ENCODE assay signal across 23 mouse cellular contexts in genomic region chr17:66481295-66481694, GRCm38 (mm10). TPM values are rescaled to one million over a fixed set of nuclear protein-coding genes. Genes with fewer than 3 reads are reported as not detected.
DNase-seq lines count a peak whose midpoint lies in the region; ATAC-seq and TF ChIP-seq lines count a peak whose summit lies in the region.
"Had no signal": no experiment of that assay in that cellular context is flagged by ENCODE, and none has a peak within 500 bp of the region (broad histone marks: within the 10 kb centered on the region; RNA-seq: fewer than 3 reads in every experiment).

No protein-coding gene starts in this region.

- H3K9me3 ChIP-seq in hindbrain, embryonic 10.5 days: no peaks in the 10 kb centered on the region
- no peaks in the 10 kb centered on the region for H3K9me3 ChIP-seq in hindbrain, postnatal 0 days (ENCODE audit: low read length)
- peaks cover 12% of the 10 kb centered on the region for H3K9me3 ChIP-seq in ES-Bruce4 (replicated peaks; ENCODE audit: control insufficient read depth, insufficient read depth, low read length, poor library complexity, severe bottlenecking)
- H3K9me3 ChIP-seq in midbrain, embryonic 13.5 days: no peaks in the 10 kb centered on the region
- H3K9me3 ChIP-seq: embryonic facial prominence, embryonic 12.5 days; limb, embryonic 15.5 days had no signal

- H3K27ac ChIP-seq in hindbrain, embryonic 10.5 days: peak overlapping the region; percentile 95
- no peak overlapping the region for H3K27ac ChIP-seq in hindbrain, postnatal 0 days
- H3K27ac ChIP-seq in ES-Bruce4 (ENCODE audit: insufficient read depth, low read length): peak overlapping the region; percentile 100
- H3K27ac ChIP-seq in midbrain, embryonic 13.5 days: peak overlapping the region; percentile 93
- H3K27ac ChIP-seq: embryonic facial prominence, embryonic 12.5 days; left cerebral cortex, adult 2 months; limb, embryonic 15.5 days; liver, embryonic 14.5 days had no signal

- TF ChIP-seq CTCF in hindbrain, postnatal 0 days (IDR thresholded peaks at IDR 0.05; ENCODE audit: low read depth): no peak
- no peak for TF ChIP-seq CTCF in ES-Bruce4 (IDR thresholded peaks at IDR 0.05; ENCODE audit: low read depth, low read length)

- 0 out of 2 replicates have a peak, but pooled peaks have one; percentile 8 for TF ChIP-seq EP300 in ES-Bruce4 (IDR thresholded peaks at IDR 0.05; ENCODE audit: insufficient read depth, low read depth, low read length)

- H3K27me3 ChIP-seq in hindbrain, embryonic 10.5 days (ENCODE audit: insufficient read depth, poor library complexity, severe bottlenecking): peaks cover 15% of the 10 kb centered on the region; the same call in 1 of the 2 replicates
- no peaks in the 10 kb centered on the region; the same call in 1 of the 2 replicates for H3K27me3 ChIP-seq in hindbrain, postnatal 0 days (ENCODE audit: insufficient read depth, low read length)
- no peaks in the 10 kb centered on the region for H3K27me3 ChIP-seq in ES-Bruce4 (ENCODE audit: control insufficient read depth, insufficient read depth, low read length, poor library complexity, severe bottlenecking)
- H3K27me3 ChIP-seq in midbrain, embryonic 13.5 days: no peaks in the 10 kb centered on the region
- H3K27me3 ChIP-seq: CH12.LX had no signal

- H3K9ac ChIP-seq in hindbrain, postnatal 0 days (replicated peaks; ENCODE audit: low read length): no peak overlapping the region
- peak overlapping the region; percentile 94 for H3K9ac ChIP-seq in ES-Bruce4 (ENCODE audit: low read depth, poor library complexity, severe bottlenecking)
- no peak overlapping the region; the same call in 1 of the 2 replicates for H3K9ac ChIP-seq in midbrain, embryonic 13.5 days (replicated peaks)
- H3K9ac ChIP-seq: embryonic facial prominence, embryonic 12.5 days; limb, embryonic 15.5 days; liver, embryonic 14.5 days; lung, embryonic 14.5 days had no signal

- DNase-seq in hindbrain, embryonic 10.5 days (ENCODE audit: low spot score): no peak
- DNase-seq in hindbrain, postnatal 0 days (ENCODE audit: low spot score): no peak
- peak; percentile 92 for DNase-seq in R1 (ENCODE audit: low read depth, low spot score)
- DNase-seq in right cerebral cortex, adult 2 months (ENCODE audit: low spot score in 2 of 2): no peak
- DNase-seq in adrenal gland, adult 8-10 months: no peak
- DNase-seq: adrenal gland, adult 2 months; B cell, adult 2 months; cerebellum, adult 11-12 months; cerebellum, postnatal 10 days; kidney, adult 18-20 months; kidney, postnatal 10 days; left cerebral cortex, postnatal 4 days; lung, embryonic 14.5 days; right cerebral cortex, postnatal 14 days; spleen, adult 18-20 months had no signal

- no peak for ATAC-seq in hindbrain, postnatal 0 days
- ATAC-seq in midbrain, embryonic 13.5 days: no peak

- peak; percentile 84 for TF ChIP-seq POLR2A in ES-Bruce4 (IDR thresholded peaks at IDR 0.05; ENCODE audit: insufficient read depth, low read length)

- H3K36me3 ChIP-seq in hindbrain, embryonic 10.5 days: no peaks in the 10 kb centered on the region
- no peaks in the 10 kb centered on the region for H3K36me3 ChIP-seq in hindbrain, postnatal 0 days (ENCODE audit: insufficient read depth, low read length)
- peaks cover 13% of the 10 kb centered on the region for H3K36me3 ChIP-seq in ES-Bruce4 (ENCODE audit: control insufficient read depth, insufficient read depth, low read length, poor library complexity, severe bottlenecking)
- no peaks in the 10 kb centered on the region for H3K36me3 ChIP-seq in midbrain, embryonic 13.5 days
- H3K36me3 ChIP-seq: embryonic facial prominence, embryonic 12.5 days; limb, embryonic 15.5 days had no signal

- WGBS in hindbrain, embryonic 10.5 days: 73% methylated on average over 5 of the region's 5 CpGs
- WGBS in hindbrain, postnatal 0 days: 74% methylated on average over 5 of the region's 5 CpGs
- WGBS in midbrain, embryonic 13.5 days: 67% methylated on average over 5 of the region's 5 CpGs

- H3K4me1 ChIP-seq in hindbrain, embryonic 10.5 days (replicated peaks): peaks cover 64% of the 10 kb centered on the region
- H3K4me1 ChIP-seq in hindbrain, postnatal 0 days (ENCODE audit: insufficient read depth, low read length): peaks cover 5% of the 10 kb centered on the region; the same call in 1 of the 2 replicates
- H3K4me1 ChIP-seq in ES-Bruce4 (ENCODE audit: control insufficient read depth, insufficient read depth, low read length): no peaks in the 10 kb centered on the region
- H3K4me1 ChIP-seq in midbrain, embryonic 13.5 days (replicated peaks): peaks cover 43% of the 10 kb centered on the region

- no peak overlapping the region for H3K4me2 ChIP-seq in hindbrain, postnatal 0 days (ENCODE audit: low read depth, low read length)
- peak overlapping the region; percentile 43; the same call in 1 of the 2 replicates for H3K4me2 ChIP-seq in midbrain, embryonic 13.5 days (replicated peaks)
- H3K4me2 ChIP-seq: limb, embryonic 15.5 days; lung, embryonic 14.5 days had no signal

- H3K4me3 ChIP-seq in hindbrain, embryonic 10.5 days: no peak overlapping the region
- H3K4me3 ChIP-seq in hindbrain, postnatal 0 days (ENCODE audit: low read length): no peak overlapping the region
- H3K4me3 ChIP-seq in ES-Bruce4 (ENCODE audit: low read depth, low read length): peak overlapping the region; percentile 86
- H3K4me3 ChIP-seq in midbrain, embryonic 13.5 days (replicated peaks): no peak overlapping the region
- H3K4me3 ChIP-seq: embryonic facial prominence, embryonic 12.5 days; left cerebral cortex, adult 2 months; limb, embryonic 15.5 days had no signal

RNA-seq across cellular contexts. Expression of gene Mtcl1, which starts 31.7 kb away (rescaled TPM):
- polyA plus RNA-seq in hindbrain, embryonic 10.5 days (2016; fragmentation: Nextera tagmentation; extraction: Ambion mirVana): 52.8 and 89.7 TPM in 2 replicates
- 27.0 and 29.1 TPM in 2 replicates for total RNA-seq in hindbrain, postnatal 0 days (2014; rRNA removed)
- 13.8 and 14.7 TPM in 2 replicates for polyA plus RNA-seq in hindbrain, postnatal 0 days (2015; fragmentation: Nextera tagmentation; extraction: Ambion mirVana)
- 91.0 and 92.3 TPM in 2 replicates for polyA plus RNA-seq in ES-Bruce4 (2011; ENCODE audit: insufficient read depth, insufficient read length, low read depth, missing spikeins)
- 50.0 and 56.8 TPM in 2 replicates for polyA plus RNA-seq in midbrain, embryonic 13.5 days (2015; fragmentation: Nextera tagmentation; extraction: Ambion mirVana)
- total RNA-seq in adrenal gland, adult 8-10 months (2022): 10 to 100 TPM in 2 of 4 experiments, 1 to 10 TPM in 2; 8.2 to 17.0 (median 11.1) TPM
- total RNA-seq: CH12.LX; megakaryocyte, adult 5-6 weeks had no signal

RNA-seq across cellular contexts. Expression of gene Rab12, which starts 38.2 kb away (rescaled TPM):
- polyA plus RNA-seq in hindbrain, embryonic 10.5 days (2016; fragmentation: Nextera tagmentation; extraction: Ambion mirVana): 28.5 and 29.3 TPM in 2 replicates
- 67.0 and 69.3 TPM in 2 replicates for total RNA-seq in hindbrain, postnatal 0 days (2014; rRNA removed)
- polyA plus RNA-seq in hindbrain, postnatal 0 days (2015; fragmentation: Nextera tagmentation; extraction: Ambion mirVana): 86.6 and 88.6 TPM in 2 replicates
- polyA plus RNA-seq in ES-Bruce4 (2011; ENCODE audit: insufficient read depth, insufficient read length, low read depth, missing spikeins): 100 and 105 TPM in 2 replicates
- polyA plus RNA-seq in midbrain, embryonic 13.5 days (2015; fragmentation: Nextera tagmentation; extraction: Ambion mirVana): 52.0 and 59.0 TPM in 2 replicates
- total RNA-seq in adrenal gland, adult 8-10 months (2022): 100 to 1,000 TPM in 2 of 4 experiments, 10 to 100 TPM in 2; 81.3 to 109 (median 95.2) TPM
